Mouse (Mus musculus) heart, adult 8-10 months (tissue): ENCODE data around the gene N4bp2l2. TPM values are rescaled to one million over a fixed set of nuclear protein-coding genes. Genes with fewer than 3 reads are reported as not detected.
"Not testable (repeated sequence)": the region's sequence is repeated elsewhere in the genome, so short reads cannot be mapped to it uniquely, and the experiment has no call there.

Experiments
- DNase-seq: peaks from one replicate; pipeline ENCODE4 v3.0.0; 2022; ENCODE audit warnings: low spot score
- total RNA-seq, 4 experiments: library from RNA; stranded (reverse); gene quantifications; 2 replicates each; pipeline ENCODE4 v1.2.4; 2022

The N4bp2l2 gene
- total RNA-seq, 4 experiments from 2014 or later = 35.4 to 48.9 (median 41.5) TPM

- DNase-seq = not testable (repeated sequence)
These were observed 22.6 kb downstream of the N4bp2l2 start for GRCm38 (mm10) chr5:150643390-150643789.

DNA sequence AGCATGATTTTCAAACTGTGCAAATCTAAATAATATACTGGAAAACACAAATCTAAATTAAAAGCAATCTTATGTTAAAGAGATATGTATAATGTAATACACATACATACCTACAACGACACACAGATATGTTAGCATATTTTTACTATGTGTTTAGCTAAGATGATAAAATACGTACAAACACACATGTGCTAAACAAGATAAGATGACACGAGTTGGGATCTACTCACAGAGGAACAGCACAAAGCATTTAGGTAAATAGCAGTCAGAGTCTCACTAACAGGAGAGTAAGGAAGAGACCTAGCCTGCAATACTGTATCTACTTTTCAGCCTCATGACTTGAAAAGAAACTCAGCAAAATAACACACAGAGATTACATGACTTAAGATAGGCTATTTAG, 24.5 kb downstream of the N4bp2l2 start:
- DNase-seq = no peak

GRCm38 (mm10) chr5:150629692-150630091, 36.3 kb downstream of the N4bp2l2 start:
- no peak for DNase-seq

GRCm38 (mm10) chr5:150629272-150629671, 36.7 kb downstream of the N4bp2l2 start:
- no peak for DNase-seq

DNA sequence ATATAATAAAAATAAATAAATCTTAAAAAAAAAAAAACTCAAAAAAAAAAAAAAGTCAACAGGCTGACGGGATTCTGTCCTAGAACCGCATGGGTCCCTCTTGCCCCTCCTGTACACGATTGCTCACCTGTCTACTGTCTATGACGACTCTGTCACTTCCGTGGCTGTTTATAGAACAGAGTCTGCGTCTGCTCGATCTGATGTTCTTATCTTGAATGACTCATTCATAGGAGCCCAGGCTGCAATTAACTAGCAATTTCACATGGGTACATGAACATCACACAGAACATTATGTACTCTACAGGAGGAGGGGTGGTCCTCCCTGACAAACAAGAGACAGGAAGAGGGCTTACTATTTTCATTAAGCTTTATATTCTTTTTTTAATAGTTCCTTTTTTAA, 40.5 kb downstream of the N4bp2l2 start:
- DNase-seq = no peak

GRCm38 (mm10) chr5:150622792-150623191, 43.2 kb downstream of the N4bp2l2 start:
- DNase-seq = no peak

DNA sequence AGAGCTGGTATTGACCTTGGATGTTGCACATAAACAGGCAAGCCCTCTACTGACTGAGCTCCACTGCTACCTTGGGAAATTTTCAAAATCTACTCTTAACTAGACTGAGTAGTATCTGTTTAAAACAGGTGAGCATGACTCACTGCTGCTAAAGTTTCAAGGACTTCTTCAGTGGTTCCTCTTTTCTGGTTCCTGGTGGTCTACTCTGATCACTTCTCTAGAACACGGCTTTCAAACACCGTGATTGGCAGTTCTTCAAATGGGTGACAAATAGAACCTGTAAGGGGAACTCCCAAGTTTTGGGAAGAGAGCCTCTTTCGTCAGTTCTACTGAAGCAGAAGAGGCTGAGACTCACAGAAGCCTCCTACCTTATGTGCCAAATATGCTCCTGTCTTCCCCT, 44.4 kb downstream of the N4bp2l2 start:
- no peak for DNase-seq

DNA sequence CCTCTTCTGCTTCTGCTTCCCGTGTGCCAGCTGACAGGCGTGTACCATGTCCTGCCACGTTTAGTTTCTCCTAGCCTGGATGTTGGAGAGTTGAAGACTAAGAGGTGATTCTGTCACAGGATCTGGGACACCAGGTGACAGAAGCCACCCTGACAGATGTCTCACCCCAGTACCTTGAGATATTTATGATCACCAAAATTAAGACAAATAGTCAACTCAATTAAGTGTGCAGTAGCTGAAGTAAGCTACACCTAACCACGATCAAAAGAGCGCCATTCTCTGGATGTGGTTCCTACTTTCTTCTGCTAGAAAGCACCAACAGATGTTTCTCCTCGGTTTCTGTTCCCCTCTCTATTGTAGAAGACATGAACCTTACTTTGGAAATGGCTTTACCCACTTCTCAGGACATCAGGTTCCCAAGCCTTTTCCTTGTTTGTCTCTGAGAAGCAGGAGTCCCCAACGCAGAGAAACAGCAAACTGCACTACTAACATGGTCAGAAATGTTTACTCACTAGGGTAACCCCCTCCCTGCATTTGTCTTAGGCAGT, 45.3 kb downstream of the N4bp2l2 start:
- DNase-seq = no peak

- no peak for DNase-seq
These were observed 47.2 kb downstream of the N4bp2l2 start for GRCm38 (mm10) chr5:150618599-150619355.

DNA sequence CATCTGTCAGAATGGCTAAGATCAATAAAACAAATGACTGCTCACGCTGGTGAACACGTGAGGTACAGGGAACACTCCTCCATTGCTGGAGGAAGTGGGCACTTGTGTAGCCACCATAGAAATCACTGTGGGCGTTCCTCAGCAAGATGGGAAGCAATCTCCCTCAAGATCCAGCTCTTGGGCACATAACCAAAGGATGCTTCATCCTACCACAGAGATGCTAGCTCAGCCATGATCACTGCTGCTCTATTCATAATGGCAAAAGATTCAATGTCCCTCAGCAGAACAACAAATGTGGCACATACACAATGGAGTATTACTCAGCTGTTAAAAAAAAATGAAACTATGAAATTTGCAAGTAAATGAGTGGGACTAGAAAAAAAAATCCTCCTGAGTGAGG, 49.3 kb downstream of the N4bp2l2 start:
- DNase-seq = no peak

DNA sequence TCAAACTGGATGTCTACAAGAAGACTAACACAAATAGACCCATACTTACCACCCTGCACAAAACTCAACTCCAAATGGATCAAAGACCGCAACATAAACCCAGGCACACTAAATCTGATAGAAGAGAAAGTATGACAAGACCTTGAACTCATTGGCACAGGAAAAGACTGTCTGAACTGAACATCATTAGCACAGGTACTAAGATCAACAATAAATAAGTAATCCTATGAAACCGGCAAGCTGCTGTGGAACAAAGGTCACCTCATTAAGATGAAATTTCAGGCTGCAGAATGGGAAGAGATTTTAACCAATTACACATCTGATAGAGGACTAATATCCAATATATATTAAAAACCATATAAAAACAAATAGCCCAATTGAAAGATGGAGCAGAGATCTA, 49.8 kb downstream of the N4bp2l2 start:
- DNase-seq = no peak

DNA sequence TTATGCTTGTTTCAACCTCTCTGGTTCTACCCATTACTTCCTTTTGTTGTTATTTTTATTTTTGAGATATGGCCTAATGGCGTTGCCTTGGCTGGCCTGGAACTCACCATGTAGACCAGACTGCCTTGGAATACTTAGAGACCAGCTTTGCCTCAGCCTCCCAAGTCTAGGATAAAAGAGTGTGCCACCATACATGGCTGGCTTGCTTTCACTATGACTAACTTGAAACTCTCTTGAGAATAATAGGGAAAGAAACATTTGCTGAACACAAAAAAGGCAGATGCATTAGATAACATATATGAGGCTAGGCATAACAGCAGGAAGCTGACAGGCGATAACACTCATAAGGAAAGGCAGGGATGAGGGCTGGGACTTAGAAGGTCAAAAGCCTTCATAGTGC, 51.9 kb downstream of the N4bp2l2 start:
- no peak for DNase-seq

DNA sequence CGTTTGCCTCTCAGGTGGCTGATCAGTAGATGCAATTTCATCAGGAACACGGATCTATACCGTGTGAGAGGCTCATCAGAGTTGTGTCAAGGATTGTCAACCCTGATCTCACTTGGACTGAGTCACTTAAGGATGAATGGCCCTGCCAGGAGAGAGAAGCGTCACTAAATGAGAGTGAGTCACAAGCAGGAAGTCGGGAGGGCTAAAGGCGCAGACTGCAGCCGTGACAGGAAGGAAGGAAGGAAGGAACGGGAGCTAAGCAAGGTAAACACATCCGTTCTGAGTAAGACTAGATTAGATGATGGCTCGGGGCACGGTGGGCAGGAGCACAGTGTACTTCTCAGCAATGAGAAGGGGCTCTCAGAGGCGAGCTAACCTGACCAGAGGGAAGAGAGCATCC, 54.3 kb downstream of the N4bp2l2 start:
- no peak for DNase-seq

GRCm38 (mm10) chr5:150611136-150611535, 54.8 kb downstream of the N4bp2l2 start:
- no peak for DNase-seq

- DNase-seq = no peak
These were observed 58.4 kb downstream of the N4bp2l2 start for GRCm38 (mm10) chr5:150607631-150608030.

GRCm38 (mm10) chr5:150606131-150606530, 59.9 kb downstream of the N4bp2l2 start:
- DNase-seq = no peak

DNA sequence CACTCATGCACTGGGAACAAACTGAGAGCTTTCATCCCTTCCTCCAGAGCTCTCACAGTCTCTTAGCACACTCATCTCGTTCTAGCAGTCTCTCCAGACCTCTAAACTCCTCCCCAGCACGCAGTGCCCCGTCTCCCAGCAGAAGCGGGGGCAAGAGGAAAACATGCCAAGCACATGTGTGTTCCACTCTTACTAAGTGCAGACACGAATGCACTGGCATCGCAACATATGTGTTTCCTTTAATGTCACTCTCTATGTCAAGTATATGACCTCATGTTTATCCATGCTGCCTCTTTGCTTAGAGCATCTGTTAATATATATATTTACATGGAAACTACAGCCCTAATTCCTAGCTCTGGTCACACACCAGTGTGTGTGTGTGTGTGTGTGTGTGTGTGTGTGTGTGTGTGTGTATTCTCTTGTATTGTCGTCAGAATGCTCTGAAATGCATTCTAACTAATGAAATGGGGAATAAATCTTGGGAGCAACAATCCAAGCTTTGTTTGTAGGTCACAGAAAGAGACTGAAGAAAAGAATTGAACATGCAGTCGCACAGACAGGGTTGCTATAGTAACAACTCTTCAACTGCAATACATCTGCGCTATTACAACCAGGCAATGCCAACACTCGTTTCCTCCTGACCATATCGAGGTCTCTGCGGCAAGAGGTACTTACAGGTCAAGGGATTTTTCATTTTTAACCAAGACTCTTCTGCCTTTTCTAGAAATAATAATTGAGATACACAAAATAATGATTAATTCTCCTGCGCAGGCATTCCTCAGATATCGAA, 64.3 kb downstream of the N4bp2l2 start:
- no peak for DNase-seq

DNA sequence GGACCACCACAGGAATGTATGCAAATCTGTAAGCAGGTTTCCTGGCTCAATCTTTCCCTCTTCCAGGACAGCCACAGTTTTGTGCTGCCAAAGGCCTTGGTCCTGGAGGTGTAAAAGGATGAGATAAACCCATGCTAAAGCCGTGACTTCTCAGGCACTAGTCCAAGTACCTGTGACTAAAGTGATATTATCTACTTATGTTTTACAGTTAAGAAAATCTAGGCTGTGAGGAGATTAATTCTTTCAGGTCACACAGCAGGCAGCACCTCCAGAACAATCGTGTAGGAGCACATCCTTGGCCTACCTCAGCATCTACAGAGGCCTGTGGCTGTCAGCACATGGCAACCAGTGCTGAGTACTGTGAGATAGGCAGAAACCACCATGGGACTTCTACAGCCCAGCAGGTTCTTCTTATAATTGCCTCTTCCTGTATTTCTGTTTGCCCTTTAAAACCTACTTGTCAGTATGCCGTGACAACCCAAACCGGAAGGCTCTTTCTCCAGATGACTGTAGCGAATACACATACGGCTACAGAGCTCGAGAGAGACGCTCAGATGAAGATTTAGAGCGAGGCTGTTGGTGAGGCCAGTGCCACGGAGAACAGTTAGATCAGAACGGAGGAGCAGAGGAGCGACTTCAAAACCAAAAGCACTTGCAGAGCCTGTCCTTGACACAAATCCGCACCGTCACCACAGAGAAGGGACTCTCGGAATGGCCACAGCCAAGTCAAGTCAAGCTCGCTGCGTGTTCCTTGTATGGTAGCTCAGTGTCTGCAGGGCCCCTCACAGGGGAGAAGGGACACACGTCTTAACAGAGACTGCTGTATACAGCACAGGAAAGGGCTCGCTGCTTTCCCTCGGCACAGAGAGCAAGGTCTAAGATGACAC, 65.2 kb downstream of the N4bp2l2 start:
- peak; percentile 17 for DNase-seq

DNA sequence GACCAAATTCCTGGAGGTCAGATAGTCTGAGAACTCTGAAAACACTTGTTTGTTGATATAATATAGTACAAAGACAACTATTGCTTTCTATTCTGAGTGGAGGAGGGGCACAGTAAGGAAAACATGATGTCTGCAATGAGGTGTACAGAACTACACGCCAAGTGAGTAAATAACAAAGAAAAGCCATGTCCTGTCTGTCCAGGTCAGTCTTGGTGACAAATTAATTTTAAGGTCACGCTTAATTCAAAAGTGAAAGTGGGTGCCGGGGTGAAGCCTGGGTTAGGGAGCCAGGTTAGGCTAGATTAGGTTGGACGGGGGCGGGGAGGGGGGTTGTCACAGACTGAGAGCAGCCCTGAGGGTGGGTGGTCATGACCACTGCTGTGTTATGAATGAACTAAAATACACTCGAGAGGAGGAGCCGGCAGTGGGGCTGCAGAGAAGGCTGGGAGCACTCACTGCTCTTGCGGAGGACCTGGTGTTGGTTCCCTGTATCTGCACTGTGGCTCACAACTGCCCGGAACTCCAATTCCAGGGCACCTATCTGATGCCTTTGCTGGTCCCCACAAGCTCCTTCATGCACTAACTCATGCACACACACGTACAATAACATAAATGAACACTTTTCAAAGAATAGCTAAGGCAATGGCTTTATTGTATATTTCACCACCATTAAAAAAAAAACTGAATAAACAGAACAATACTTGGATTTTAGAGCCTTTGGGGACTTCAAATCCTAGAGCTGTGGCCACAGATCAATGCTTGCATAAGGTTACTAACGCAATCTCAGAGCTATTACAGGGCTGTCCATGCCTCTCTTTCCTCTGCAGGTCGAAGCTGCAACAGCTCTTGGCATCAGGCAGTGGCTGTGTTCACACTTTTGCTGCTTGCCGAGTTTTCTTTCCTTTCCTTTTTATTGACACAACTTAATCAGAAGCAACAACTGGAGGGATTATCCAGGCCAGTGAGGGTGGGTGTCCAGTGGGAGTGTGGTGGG, 66.4 kb downstream of the N4bp2l2 start:
- DNase-seq = no peak
